ENCODE assay signal across 22 mouse cellular contexts in the genomic region with DNA sequence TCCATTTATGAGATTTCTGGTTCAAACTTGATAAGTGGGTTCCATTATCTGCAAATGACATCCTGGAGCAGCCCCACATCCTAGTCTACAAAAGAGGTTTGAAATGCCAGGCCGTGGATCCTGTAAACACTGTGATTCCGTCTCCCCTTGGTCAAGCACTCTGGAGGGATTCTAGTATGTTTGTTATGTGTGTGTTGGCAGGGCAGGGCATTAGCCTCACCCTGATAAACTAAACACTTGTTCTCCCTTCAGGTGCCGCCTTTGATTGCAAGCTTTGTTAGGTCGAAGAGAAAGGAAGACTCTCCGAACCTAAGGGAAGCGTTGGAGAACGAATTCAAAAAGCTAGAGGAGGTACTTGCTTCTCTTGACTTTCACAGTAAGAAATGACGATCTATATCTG. TPM values are rescaled to one million over a fixed set of nuclear protein-coding genes. Genes with fewer than 3 reads are reported as not detected.
"Had no signal": no experiment of that assay in that cellular context is flagged by ENCODE, and none has a peak within 500 bp of the region (broad histone marks: within the 10 kb centered on the region; RNA-seq: fewer than 3 reads in every experiment).

No protein-coding gene starts in this region.

- DNase-seq: kidney, adult 18-20 months; kidney, adult 9 months; kidney, postnatal 14 days; kidney, postnatal 4 days; liver, embryonic 13.5 days; right cerebral cortex, adult 18-20 months; right cerebral cortex, postnatal 14 days; right cerebral cortex, postnatal 4 days; thymus, adult 2 months; thymus, postnatal 14 days; thymus, postnatal 4 days had no signal

- H3K9ac ChIP-seq: intestine, embryonic 15.5 days; liver, embryonic 13.5 days; lung, embryonic 15.5 days; midbrain, embryonic 13.5 days; neural tube, embryonic 12.5 days; neural tube, embryonic 15.5 days had no signal

- H3K4me1 ChIP-seq: neural tube, embryonic 12.5 days had no signal

- H3K27me3 ChIP-seq: intestine, embryonic 15.5 days; megakaryocyte, embryonic 14.5 days; neural tube, embryonic 12.5 days; neural tube, embryonic 15.5 days had no signal

- H3K27ac ChIP-seq: intestine, embryonic 15.5 days; liver, embryonic 13.5 days; lung, embryonic 15.5 days; midbrain, embryonic 10.5 days; midbrain, embryonic 13.5 days; neural tube, embryonic 12.5 days; neural tube, embryonic 15.5 days had no signal

- H3K36me3 ChIP-seq: intestine, embryonic 15.5 days; lung, embryonic 15.5 days had no signal

- H3K4me2 ChIP-seq: intestine, embryonic 15.5 days; liver, embryonic 13.5 days; lung, embryonic 15.5 days; midbrain, embryonic 13.5 days; neural tube, embryonic 12.5 days; neural tube, embryonic 15.5 days had no signal

- H3K9me3 ChIP-seq: intestine, embryonic 15.5 days; liver, embryonic 13.5 days; lung, embryonic 15.5 days; megakaryocyte, embryonic 14.5 days; midbrain, embryonic 10.5 days; midbrain, embryonic 13.5 days; neural tube, embryonic 12.5 days; neural tube, embryonic 15.5 days had no signal

- H3K4me3 ChIP-seq: intestine, embryonic 15.5 days; liver, embryonic 13.5 days; lung, embryonic 15.5 days; megakaryocyte, embryonic 14.5 days; midbrain, embryonic 10.5 days; midbrain, embryonic 13.5 days; myocyte; neural tube, embryonic 12.5 days; neural tube, embryonic 15.5 days had no signal

- ATAC-seq: intestine, embryonic 15.5 days; midbrain, embryonic 13.5 days; midbrain, embryonic 16.5 days had no signal

RNA-seq across cellular contexts. Expression of gene Cfap43, which starts 59.9 kb away (rescaled TPM):
- polyA plus RNA-seq: liver, adult 2 months; liver, embryonic 16.5 days had no signal
